Mouse (Mus musculus): ENCODE measurements around the gene Pacsin2.

The Pacsin2 gene

GRCm38 (mm10) chr15:83450007-83450406 lies 14.4 kb downstream of the Pacsin2 start:
- no peak for DNase-seq (ENCODE audit: low spot score)

DNA sequence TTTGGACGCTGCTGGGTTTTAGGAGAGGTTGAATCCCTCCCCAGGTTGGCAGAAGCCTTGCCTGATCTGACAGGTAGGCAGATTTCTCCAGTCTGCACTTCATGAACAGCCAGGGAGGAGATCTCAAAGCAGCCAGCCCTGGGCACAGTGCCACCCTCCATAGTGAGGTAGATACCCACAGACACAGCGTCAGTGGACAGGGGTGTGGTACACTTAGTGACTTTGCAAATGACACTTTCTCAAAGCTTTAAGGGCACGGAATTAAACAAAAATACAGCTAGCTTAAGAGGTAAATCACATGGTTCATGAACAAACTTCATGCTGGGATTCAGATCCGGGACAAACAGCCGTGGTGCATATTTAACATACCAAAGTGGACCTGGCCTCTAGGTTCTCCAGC lies 15.8 kb downstream of the Pacsin2 start:
- DNase-seq (ENCODE audit: low spot score): no peak

DNA sequence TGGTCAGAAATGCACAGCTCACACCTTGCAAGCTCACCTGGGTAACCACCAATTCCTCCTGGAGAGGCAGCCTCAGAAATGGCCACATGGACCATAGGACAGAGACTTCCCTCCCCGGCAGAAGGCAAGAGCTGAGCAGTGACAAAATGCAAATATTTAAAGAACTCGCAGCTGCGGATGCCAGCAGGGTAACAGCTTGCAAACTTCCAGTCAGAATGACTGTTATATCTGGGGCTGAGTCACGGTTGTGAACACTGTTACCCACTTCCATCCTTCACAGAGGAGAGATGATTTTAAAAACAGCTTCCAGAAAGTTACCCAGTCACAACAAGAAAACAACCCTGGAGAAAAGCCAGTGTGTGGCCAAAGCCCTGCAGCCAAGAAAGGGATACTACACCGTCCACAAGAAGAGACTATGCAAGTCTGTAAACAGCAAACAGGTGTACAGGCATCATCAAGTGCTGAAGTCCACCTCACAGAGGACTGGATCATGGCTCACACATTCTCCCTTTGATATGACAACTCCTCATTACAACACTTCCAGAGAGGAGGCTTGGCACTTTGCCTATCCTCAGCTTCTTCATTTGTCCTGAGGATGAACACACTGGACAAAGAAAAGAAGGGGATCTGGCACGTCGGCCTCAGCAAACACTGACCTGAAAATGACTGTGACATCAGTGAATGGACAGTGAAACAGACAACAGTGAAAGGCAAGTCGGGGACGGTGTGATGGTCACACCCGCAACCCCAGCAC lies 16.4 kb downstream of the Pacsin2 start:
- no peak for DNase-seq (ENCODE audit: low spot score)

GRCm38 (mm10) chr15:83445908-83446307 lies 18.5 kb downstream of the Pacsin2 start:
- no peak for DNase-seq (ENCODE audit: low spot score)

DNA sequence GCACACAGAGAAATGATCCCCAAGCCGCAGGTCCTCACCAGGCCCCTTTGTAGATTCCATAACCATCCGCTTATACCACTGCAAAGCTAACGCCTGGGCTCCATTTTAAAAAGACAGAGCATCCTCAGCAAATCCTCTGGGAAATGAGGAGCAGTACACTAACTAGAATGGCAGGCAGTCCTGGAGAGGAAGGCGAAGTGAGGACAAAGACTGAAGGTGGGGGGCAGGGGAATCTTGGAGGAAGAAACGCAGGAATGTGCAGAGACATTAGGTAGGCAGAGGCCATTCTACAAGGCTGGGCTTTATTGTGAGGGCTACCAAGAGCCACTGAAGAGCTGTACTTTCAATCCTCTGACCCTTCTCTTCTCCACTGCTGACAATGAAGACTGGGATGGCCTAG lies 19.0 kb downstream of the Pacsin2 start:
- DNase-seq (ENCODE audit: low spot score): no peak

- DNase-seq (ENCODE audit: low spot score): no peak
These were observed 20.0 kb downstream of the Pacsin2 start for GRCm38 (mm10) chr15:83444425-83444824.

DNA sequence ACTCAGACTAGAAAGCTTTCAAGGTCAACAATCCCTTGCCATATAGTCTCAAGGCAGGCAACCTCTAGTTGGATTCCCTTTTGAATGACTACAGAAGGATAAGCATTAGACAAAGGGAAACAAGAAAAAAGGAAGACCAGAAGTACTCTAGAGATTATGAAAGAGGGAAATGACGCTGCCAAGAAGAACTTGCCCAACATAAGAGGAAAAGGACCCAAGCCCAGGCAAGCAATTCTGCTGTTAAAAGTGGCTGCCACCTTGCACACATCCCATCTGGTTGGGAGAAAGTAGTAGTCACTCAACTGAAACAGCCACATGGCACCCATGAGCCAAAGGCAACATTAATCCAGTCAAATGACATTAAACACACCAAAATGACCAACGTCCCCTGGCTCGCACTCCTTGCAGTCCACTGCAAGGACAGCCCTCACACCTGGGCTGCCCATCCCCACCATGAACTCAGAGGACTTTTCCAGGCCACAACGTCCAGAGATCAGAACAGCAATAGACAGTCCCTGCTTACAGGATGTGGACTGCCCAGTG lies 21.8 kb downstream of the Pacsin2 start:
- no peak for DNase-seq (ENCODE audit: low spot score)

GRCm38 (mm10) chr15:83440726-83441125 lies 23.7 kb downstream of the Pacsin2 start:
- no peak for DNase-seq (ENCODE audit: low spot score)

DNA sequence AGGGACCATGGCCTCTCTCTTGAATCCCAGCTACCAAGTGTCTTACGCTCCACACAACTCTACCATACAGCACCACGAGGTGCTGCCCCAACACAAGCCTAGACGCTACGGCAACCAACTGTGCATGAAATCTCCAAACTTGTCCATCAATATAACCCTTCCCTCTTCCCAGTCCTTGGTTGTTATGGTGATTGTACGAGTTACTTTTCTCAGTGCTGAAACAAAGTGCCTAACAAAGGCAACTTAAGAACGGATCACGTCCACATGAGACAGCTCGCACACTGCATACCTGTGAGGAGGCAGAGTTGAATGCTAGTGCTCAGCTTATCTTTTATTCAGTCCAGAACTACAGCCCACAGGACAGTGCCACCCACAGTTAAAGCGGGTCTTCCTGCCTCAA lies 27.9 kb downstream of the Pacsin2 start:
- no peak for DNase-seq (ENCODE audit: low spot score)

DNA sequence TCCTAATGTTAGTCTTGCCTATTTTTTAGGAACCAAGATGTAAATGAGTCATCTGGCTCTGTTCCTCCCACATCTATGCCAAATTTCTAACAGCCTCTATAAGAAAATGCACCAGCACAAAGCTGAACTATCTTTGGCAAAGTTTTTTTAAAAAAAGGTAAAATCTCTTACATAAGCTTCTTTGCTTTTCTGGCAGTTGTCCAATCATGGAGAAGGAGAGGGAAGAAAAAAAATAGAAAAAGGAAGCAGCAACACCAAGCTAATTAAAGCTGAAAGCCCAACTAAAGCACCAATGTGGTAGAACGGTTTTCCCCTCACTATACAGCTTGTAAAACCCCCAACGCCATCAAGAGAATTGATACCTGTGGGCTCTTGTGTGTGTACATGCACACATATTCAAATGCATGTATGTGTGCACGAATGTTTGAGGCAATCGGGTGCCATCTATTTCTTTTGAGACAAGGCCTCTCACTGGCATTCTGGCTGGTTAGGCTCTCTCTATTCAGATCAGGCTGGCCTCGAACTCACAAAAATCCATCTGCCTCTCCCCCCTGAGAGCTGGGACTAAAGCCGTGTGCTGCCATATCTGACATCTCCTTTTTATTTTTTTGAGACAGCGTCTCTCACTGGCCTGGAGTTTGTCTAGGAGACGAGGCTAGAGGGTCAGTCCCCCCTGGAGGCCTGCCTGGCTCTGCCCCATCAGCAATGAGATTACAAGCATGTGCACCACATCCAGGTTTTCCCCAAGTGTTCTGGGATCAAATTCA lies 28.9 kb downstream of the Pacsin2 start:
- no peak for DNase-seq (ENCODE audit: low spot score)

- no peak for DNase-seq (ENCODE audit: low spot score)
These were observed 29.7 kb downstream of the Pacsin2 start for GRCm38 (mm10) chr15:83434692-83435091.

DNA sequence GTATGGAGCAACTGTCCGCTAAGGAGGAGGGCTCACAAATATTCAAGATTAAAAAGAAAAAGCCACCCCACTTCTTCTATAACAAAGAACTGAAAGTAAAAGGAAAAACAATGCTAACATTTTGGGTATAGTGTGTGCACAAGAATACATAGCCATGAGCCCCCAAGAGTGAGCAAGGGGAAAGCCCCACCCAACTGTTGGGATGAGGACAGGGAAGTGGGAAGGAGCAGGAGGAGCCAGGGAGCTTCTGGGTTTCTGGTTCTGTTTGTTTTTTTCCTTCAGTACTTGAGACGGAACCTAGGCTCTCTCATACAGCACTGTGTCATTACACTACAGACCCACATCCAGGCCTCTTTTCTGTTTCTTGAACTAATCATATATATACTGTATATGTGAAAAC lies 31.1 kb downstream of the Pacsin2 start:
- no peak for DNase-seq (ENCODE audit: low spot score)

GRCm38 (mm10) chr15:83432231-83433031 lies 32.0 kb downstream of the Pacsin2 start:
- DNase-seq (ENCODE audit: low spot score): no peak

DNA sequence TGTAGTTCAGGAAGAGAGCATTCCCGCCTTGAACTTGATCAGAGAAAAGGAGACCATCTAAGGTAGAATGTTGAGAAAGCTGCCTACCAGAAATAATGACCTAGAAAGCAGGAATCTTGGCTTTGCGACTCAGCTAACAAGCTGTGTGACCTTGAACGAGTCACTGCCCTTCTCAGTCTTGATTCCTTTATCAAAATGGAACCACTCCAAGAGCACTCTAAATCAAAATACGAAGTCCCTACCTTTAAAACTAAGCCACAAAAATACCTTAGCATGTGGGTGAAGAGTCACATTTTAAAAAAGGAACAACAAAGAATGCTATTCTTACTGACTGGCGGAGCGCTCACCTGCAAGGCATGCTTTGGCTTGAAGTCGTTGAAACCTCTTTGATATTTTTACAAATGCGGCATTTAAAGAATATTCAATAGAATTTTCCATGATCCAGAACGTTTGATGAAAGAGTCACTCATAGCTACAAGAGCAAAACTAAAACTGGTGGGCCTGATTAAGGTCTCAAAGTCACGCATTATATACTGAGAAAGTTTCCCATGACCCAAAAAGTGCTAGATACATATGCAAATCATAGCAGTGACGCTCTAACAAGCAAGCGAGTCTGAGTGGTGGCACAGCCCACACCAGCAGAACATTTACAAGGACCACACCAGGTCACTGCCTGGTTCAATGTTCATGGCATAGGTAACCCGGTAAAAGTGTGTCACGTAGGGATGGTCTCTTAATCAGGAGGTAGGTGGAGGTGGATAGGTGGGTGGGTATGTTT lies 33.2 kb downstream of the Pacsin2 start:
- no peak for DNase-seq (ENCODE audit: low spot score)

GRCm38 (mm10) chr15:83430419-83430818 lies 34.0 kb downstream of the Pacsin2 start:
- DNase-seq (ENCODE audit: low spot score): no peak

- DNase-seq (ENCODE audit: low spot score): no peak
These were observed 35.8 kb downstream of the Pacsin2 start for GRCm38 (mm10) chr15:83428586-83428985.

DNA sequence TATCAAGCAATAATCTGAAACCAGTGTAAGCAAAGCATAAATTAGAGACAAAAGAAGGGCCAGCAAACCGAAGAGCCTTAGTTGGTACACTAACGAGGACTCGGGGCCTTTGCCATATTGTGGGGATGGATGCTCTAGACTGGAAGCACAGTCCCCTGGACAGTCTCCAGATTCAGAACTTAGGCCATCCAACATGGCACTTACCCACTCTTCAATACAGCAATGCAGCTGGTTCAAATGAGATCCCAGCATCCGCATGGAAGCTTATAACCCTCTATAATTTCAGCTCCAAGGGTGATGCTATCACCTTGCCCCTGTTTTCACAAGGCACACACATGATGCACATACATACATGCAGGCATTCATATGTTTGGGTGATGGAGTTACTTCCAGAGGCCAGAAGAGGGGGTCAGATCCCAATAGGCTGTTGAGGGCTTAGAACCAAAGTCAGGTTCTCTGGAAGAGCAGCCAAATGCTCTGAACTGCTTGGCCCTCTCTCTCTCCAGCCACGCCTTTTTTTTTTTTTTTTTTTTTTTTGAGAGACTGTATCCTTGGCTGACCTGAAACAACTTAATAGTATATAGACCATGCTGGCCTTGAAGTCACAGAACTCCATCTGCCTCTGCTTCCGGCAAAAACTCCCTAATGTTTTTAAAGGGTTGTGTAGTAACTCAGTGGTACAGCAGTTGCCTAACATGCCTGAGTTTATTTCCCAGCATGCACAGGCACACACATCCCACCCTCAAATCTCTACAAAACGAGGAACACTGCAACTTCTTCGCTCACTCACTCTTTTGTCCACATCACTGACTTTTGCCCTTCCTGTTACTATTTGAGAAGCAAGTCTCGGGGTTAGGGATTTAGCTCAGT lies 36.9 kb downstream of the Pacsin2 start:
- no peak for DNase-seq (ENCODE audit: low spot score)

DNA sequence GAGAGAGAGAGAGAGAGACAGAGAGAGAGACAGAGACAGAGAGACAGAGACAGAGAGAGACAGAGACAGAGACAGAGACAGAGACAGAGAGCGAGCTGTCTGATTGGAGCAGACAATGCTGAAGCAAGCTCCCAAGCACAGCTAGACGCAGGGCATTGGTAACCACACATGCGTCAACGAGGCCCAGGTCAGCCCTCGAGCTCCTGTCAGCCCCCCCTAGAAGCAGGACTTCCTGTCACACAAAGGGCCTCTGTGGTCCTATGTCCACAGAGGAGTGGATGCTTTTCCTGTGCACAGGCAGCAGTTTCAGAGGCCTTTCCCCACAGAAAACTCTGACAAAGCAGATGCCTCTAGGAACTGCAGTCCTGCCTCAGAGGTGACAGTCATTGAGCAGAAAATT lies 38.6 kb downstream of the Pacsin2 start:
- DNase-seq (ENCODE audit: low spot score): no peak

- DNase-seq (ENCODE audit: low spot score): no peak
These were observed 39.1 kb downstream of the Pacsin2 start for GRCm38 (mm10) chr15:83425277-83425676.

- no peak for DNase-seq (ENCODE audit: low spot score)
These were observed 40.6 kb downstream of the Pacsin2 start for GRCm38 (mm10) chr15:83423589-83424384.
